Mouse (Mus musculus) lung, embryonic 15.5 days (tissue): ENCODE data around the gene Ccdc59. TPM values are rescaled to one million over a fixed set of nuclear protein-coding genes. Genes with fewer than 3 reads are reported as not detected.

ENCODE experiments used
- ATAC-seq: fragments of 200-750 bp; cut with Nextera tagmentation; 2 replicates; pipeline ENCODE4 v1.8.0; 2017; ENCODE audit warnings: moderate number of reproducible peaks, borderline replicate concordance; ENCODE audit not compliant: low FRiP score, low TSS enrichment; ENCODE audit errors: extremely low read depth
- H3K27ac ChIP-seq: fragments of 300-500 bp; sonication (generic); 2 replicates; pipeline ENCODE4 v1.5.1; 2015; ENCODE audit warnings: moderate library complexity, mild to moderate bottlenecking, inconsistent platforms
- H3K27me3 ChIP-seq: fragments of 300-500 bp; sonication (generic); 2 replicates; pipeline ENCODE4 v1.6.1; 2015; ENCODE audit warnings: inconsistent platforms
- H3K36me3 ChIP-seq: fragments of 300-500 bp; sonication (generic); 2 replicates; pipeline ENCODE4 v1.6.1; 2015; ENCODE audit warnings: inconsistent platforms
- H3K4me1 ChIP-seq: fragments of 300-500 bp; sonication (generic); 2 replicates; pipeline ENCODE4 v1.6.1; 2015; ENCODE audit warnings: inconsistent platforms
- H3K4me2 ChIP-seq: fragments of 300-500 bp; sonication (generic); 2 replicates; pipeline ENCODE4 v1.6.1; 2015; ENCODE audit warnings: inconsistent platforms, mild to moderate bottlenecking, moderate library complexity
- H3K4me3 ChIP-seq: fragments of 300-500 bp; sonication (generic); 2 replicates; pipeline ENCODE4 v1.5.1; 2015; ENCODE audit warnings: mild to moderate bottlenecking, inconsistent platforms
- H3K9ac ChIP-seq: fragments of 300-500 bp; sonication (generic); 2 replicates; pipeline ENCODE4 v1.6.1; 2015; ENCODE audit warnings: inconsistent platforms
- H3K9me3 ChIP-seq: fragments of 300-500 bp; sonication (generic); 2 replicates; pipeline ENCODE4 v1.6.1; 2016; ENCODE audit warnings: inconsistent platforms
- WGBS: fragments of 180-500 bp; shearing (Covaris S2); methylation state at CpG from one replicate; pipeline ENCODE4 v1.1.7; 2015; 5-methylcytosine and 5-hydroxymethylcytosine counted together
- polyA plus RNA-seq: library from polyadenylated mRNA; unstranded; fragments of >200 nt; fragmentation: Nextera tagmentation; extraction: Ambion mirVana; gene quantifications from 2 replicates; pipeline ENCODE4 v1.2.1, GENCODE M21; 2015

Ccdc59 gene
- polyA plus RNA-seq = 54.1 and 60.2 TPM in 2 replicates

DNA sequence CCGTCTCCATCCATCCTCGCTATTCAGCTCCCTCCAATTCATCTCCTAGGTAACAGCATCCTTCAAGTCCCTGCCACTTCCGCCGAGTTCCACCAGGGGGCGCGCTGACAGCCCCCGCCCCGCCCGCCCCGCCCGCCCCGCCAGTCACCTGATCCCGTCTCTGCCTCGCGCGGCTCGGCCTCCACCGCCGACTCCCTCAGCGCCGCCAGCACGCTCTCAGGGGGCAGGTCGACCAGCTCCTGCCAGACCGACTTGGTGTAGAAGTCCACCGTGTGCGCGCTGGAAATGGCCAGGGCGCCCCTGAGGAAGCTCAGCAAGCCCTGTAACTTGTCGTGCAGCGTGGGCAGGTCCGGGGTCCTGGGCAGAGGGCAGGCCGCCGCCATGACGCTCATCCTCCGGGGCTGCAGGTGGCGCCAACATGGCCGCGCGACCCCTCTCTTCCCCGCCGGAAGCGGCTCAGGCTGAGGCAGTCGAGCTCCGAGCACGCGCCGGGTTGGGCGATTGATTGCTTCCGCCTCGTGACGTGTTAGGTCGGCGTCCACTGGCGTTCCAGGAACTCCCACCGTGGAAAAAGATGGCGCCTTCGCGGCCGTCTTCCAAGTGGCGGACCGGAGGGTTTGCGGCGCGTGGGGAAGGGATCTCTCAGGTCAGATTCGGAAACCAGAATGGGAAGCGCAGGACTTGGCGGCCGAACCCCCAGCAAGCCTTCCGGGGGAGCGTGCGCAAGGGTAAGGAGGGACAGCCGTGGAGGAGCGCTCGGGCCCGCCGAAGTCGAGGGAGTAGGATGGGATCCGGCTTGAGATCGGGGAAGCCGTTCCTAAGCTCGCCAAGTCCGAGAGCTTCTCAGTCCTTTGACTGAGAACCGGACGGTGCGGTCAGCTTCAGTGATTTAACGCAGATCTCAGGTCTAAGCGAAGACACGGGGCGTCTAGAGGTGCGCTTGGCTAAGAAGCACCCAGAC is at the start of gene Ccdc59, which contains the start of gene Mettl25:
Ccdc59 (plus strand) TSS at position 140 of the 961 bp plus-strand sequence.
Mettl25 (minus strand) TSS at position 453 of the 961 bp plus-strand sequence.
- peak; percentile 98 for ATAC-seq
- H3K4me3 ChIP-seq = peak within 1 kb of the TSS; percentile 91
- H3K27ac ChIP-seq = peak within 1 kb of the TSS; percentile 95
- H3K9me3 ChIP-seq = no peaks in the 10 kb centered on the region
- H3K27me3 ChIP-seq = no peaks in the 10 kb centered on the region
- WGBS = under 1% methylated on average over 87 of the region's 90 CpGs
- peaks cover 11% of the 10 kb centered on the region for H3K4me1 ChIP-seq
- peak within 1 kb of the TSS; percentile 63 for H3K4me2 ChIP-seq
- peak within 1 kb of the TSS; percentile 76 for H3K9ac ChIP-seq
- peaks cover 31% of the 10 kb centered on the region for H3K36me3 ChIP-seq

DNA sequence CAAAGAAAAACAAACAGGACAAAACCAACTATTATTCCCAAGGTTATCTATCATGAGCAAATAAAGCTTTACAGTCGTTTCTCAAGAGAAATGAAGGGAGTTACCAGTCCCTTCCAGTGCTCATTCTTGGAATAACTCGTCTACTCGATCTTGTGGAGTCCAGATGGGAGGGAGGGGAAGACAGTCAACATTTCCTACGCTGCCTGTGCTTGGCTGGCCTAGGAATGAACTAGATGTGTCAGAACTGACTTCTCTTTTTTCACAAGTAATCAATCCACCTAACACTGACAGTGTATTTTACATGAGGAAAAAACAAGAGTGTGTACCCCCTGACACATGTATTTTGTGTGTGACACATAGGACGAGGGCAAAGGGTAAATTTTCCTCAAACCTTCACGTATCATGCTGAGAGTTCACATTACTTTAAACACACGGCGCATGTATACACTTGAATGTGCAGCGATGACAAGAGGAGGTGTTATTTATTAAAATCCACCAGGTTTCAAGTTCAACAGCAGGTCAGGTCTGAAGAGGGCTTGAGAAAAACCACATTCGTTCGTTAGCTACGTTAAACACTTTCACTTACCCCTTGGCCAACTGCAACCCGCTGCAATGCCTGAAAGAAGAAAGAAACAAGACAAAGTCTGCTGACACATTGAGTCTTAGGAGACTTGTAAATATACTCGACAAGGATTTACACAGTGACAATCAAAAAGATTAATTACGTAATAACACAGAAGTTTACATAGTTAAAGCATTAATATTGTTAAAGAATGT is 46.9 kb upstream of the Ccdc59 start:
- Histone ChIP-seq H3K36me3 (no peaks in the 10 kb centered on the region), H3K4me2 (peak overlapping the region; percentile 24; the same call in 1 of the 2 replicates), H3K4me1 (peaks cover 4% of the 10 kb centered on the region; the same call in 1 of the 2 replicates), H3K27ac (peak overlapping the region; percentile 39; the same call in 1 of the 2 replicates), H3K27me3 (peaks cover 8% of the 10 kb centered on the region), H3K9ac (no peak overlapping the region), H3K4me3 (no peak overlapping the region), H3K9me3 (no peaks in the 10 kb centered on the region)
- peak; percentile 69; the same call in 1 of the 2 replicates for ATAC-seq
- WGBS = 18% methylated on average over 15 of the region's 15 CpGs

DNA sequence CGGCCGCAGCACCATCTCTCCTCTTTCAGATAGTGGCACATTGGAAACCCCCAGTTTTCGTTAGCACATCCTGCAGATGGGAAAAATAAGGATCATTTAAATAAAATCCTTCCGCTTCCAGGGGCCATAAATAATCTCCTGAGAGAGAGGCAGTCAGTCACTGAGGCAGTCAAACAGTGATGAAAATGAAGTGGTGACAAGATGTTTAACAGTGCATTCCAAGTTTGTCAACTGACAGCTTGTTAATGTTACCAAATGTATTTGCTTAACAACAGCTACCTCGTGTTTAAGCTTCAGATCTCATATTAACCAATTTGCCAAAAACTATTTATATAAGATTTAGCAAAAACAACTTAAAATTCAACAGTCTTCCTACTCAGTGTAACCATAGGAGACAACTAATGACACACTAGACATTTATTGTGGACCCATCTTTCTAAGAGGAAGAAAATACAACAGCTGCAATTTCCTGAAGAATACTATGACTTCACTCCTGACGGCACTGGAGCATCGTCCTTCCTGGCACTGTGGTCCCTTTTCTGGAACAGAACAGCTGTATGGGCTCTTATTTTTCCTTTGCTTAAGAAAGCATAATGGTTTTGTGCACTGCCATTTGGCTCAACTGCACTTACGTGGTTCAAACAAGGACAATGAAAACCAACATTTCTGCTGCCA is 43.5 kb upstream of the Ccdc59 start:
- H3K4me1 ChIP-seq = peaks cover 4% of the 10 kb centered on the region; the same call in 1 of the 2 replicates
- no peaks in the 10 kb centered on the region for H3K9me3 ChIP-seq
- H3K4me2 ChIP-seq = no peak overlapping the region
- WGBS = 34% methylated on average over 8 of the region's 8 CpGs
- peaks cover 15% of the 10 kb centered on the region; the same call in 1 of the 2 replicates for H3K27me3 ChIP-seq
- no peak overlapping the region for H3K9ac ChIP-seq
- no peaks in the 10 kb centered on the region for H3K36me3 ChIP-seq
- no peak overlapping the region for H3K27ac ChIP-seq
- H3K4me3 ChIP-seq = no peak overlapping the region
- ATAC-seq = peak; percentile 74

DNA sequence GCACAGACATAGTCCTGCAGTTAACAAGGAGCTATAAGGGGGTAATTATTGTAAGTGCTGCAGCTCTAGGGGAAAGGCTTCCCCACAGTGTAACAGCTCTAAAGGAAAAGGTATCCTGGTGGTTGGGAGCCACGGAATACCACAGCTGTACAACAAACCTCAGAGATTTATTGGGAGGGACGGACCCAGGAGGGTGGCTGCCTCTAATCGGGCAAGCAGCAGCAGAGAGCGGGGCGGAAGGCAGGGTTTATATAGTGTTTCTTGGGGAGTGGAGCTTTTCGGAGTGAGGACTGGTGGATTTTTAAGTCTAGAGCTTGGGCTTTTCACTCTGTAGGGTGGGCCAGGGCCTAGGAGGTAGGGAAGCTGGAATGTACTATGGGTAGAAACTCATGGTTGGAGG is 39.7 kb upstream of the Ccdc59 start:
- H3K4me1 ChIP-seq = peaks cover 4% of the 10 kb centered on the region; the same call in 1 of the 2 replicates
- H3K27me3 ChIP-seq = peaks cover 27% of the 10 kb centered on the region; the same call in 1 of the 2 replicates
- H3K4me3 ChIP-seq = no peak overlapping the region
- no peak overlapping the region for H3K27ac ChIP-seq
- WGBS = 78% methylated on average over 6 of the region's 6 CpGs
- no peak overlapping the region for H3K4me2 ChIP-seq
- no peak overlapping the region for H3K9ac ChIP-seq
- no peak for ATAC-seq
- H3K9me3 ChIP-seq = no peaks in the 10 kb centered on the region
- no peaks in the 10 kb centered on the region for H3K36me3 ChIP-seq

DNA sequence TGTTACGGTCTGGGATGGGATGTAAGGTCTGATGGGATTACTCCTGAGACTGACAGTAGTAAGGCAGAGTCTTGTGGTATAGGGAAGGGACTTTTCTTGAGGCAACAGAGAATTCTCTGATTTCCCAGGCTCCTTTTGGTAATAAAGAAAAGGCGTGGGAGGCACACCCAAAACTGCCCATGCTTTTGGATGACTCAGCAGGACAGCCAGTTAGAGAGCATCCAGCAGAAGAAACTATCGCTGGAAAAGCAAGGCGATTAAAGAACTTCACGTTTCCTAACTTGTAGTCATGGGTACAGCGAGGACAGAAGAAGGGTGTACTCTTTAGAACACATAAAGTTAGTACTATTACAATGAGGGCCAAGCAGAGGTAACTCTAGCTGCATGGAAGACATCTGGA is 38.7 kb upstream of the Ccdc59 start:
- Histone ChIP-seq H3K27ac (no peak overlapping the region), H3K36me3 (no peaks in the 10 kb centered on the region), H3K9ac (no peak overlapping the region), H3K4me2 (no peak overlapping the region), H3K4me3 (no peak overlapping the region), H3K9me3 (no peaks in the 10 kb centered on the region), H3K4me1 (peaks cover 8% of the 10 kb centered on the region; the same call in 1 of the 2 replicates), H3K27me3 (peaks cover 27% of the 10 kb centered on the region; the same call in 1 of the 2 replicates)
- 96% methylated on average over 6 of the region's 6 CpGs for WGBS
- ATAC-seq = no peak

DNA sequence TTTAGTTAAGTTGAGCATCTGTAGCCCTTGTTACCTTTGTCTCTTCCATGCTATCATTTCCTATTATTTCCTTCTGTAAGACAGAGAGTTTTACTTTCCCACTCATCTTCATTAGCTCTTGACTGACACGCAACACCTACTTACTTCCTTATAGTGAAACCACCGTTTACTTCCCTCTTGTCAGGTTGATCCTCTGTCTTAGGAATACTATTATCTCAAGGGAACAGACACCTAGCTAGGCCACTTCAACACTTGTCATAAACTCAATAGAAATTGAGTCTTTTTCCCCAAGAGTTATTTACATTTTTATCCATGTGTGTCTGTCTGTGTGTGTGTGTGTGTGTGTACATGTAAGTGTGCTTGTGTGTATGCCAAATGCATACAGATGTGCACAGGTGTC is 37.4 kb upstream of the Ccdc59 start:
- Histone ChIP-seq H3K4me2 (no peak overlapping the region), H3K9me3 (no peaks in the 10 kb centered on the region), H3K4me3 (no peak overlapping the region), H3K27me3 (peaks cover 27% of the 10 kb centered on the region; the same call in 1 of the 2 replicates), H3K27ac (no peak overlapping the region), H3K9ac (no peak overlapping the region), H3K4me1 (peaks cover 5% of the 10 kb centered on the region; the same call in 1 of the 2 replicates), H3K36me3 (no peaks in the 10 kb centered on the region)
- WGBS = 81% methylated on average over 2 of the region's 2 CpGs
- no peak for ATAC-seq

DNA sequence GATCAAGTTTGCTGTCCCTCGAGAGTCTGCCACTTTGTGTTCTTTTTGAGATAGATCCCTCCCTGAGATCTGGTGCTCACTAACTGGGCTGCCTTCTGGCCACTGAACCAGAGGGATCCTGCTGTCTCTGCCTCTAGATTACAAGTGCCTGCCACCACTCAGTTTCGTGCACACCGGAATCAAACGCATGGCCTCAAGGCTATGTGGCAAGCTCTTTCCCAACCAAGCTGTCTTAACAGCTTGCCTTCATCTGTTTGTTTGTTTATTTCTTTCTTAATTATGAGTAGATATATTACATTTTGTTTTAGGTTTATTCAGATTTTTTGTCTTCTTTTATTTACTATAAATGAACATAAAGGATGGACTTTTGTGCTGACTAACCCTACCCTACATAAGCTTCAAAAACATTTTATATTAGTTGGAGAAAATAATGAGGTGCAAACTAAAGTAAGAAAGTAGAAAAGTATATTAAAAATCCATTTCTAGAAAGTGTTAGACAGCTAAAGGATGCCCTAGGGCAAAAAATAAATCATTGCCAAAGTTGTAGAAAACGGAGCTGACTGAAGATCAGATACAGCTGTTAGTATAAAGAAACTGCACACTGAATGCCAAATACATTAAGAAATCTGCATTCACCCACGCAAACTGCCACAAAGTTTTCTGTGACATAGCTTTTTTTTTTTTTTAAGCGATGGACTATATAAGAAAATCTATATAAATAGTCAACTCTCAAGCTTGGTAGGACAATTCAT is 34.4 kb upstream of the Ccdc59 start:
- ATAC-seq = peak; percentile 90

DNA sequence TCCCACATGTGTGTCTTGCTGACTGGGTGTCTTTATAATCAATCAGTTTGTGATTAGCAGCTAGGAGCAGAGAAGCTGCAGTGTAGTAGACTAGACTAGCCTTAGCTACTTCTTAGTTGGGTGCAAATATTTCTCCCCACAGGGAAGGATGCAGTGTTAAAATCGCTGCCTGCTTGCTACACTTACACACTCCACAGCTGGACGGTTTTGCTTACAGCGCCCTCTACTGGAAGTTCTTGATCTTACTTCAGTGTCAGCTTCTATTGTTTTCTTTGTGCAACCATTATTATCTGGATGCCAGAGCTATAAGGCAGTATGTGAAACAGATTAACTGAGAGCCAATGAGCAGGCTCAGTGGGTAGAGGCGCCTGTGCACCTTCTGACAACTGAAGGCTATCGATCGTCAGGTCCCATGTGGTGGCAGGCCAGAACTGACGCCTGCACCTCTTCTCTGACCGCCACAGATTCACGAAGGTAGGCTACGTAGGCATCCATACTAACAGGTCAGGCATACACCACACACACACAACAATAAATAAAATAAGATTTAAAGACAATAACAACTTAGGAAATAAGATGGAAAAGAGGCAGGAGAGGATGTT is 6.1 kb upstream of the Ccdc59 start:
- peak; percentile 39; the same call in 1 of the 2 replicates for ATAC-seq
- no peaks in the 10 kb centered on the region for H3K27me3 ChIP-seq
- H3K9ac ChIP-seq = no peak overlapping the region
- no peak overlapping the region for H3K27ac ChIP-seq
- no peaks in the 10 kb centered on the region for H3K36me3 ChIP-seq
- no peaks in the 10 kb centered on the region for H3K9me3 ChIP-seq
- 60% methylated on average over 10 of the region's 10 CpGs for WGBS
- no peak overlapping the region for H3K4me2 ChIP-seq
- no peaks in the 10 kb centered on the region for H3K4me1 ChIP-seq
- H3K4me3 ChIP-seq = no peak overlapping the region

More for the DNA sequence above, 34.4 kb upstream of the Ccdc59 start:
- H3K27me3 ChIP-seq = peaks cover 17% of the 10 kb centered on the region; the same call in 1 of the 2 replicates
- no peak overlapping the region for H3K9ac ChIP-seq
- no peaks in the 10 kb centered on the region for H3K9me3 ChIP-seq
- 46% methylated on average over 7 of the region's 7 CpGs for WGBS
- H3K4me3 ChIP-seq = no peak overlapping the region
- H3K4me2 ChIP-seq = no peak overlapping the region
- no peak overlapping the region for H3K27ac ChIP-seq
- H3K36me3 ChIP-seq = no peaks in the 10 kb centered on the region
- H3K4me1 ChIP-seq = 0 out of 2 replicates have a peak, but pooled peaks cover 4% of the 10 kb centered on the region

DNA sequence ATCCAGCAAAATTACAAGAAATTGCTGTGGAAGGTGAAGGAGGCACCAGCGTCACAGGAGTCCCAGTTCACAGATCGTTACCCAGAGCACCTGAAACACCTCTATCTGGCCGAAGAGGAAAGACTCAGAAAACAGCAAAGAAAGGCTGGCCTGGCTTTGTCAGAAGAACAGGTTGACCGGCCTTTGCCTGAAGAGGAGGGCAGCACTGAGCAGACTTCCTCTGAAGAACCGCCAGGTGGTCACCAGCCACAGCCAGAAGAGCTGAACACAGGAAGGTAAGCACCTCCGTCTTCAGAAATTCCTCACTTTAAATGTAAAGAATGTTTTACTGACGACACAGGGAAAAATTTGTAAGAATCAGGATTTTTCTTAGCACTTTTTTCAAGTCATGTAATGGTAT is 1.7 kb downstream of the Ccdc59 start:
- Histone ChIP-seq H3K4me1 (peaks cover 11% of the 10 kb centered on the region), H3K4me3 (peak overlapping the region; percentile 91; the same call in 1 of the 2 replicates), H3K36me3 (peaks cover 42% of the 10 kb centered on the region), H3K27ac (no peak overlapping the region), H3K9me3 (no peaks in the 10 kb centered on the region), H3K9ac (no peak overlapping the region), H3K27me3 (no peaks in the 10 kb centered on the region), H3K4me2 (peak overlapping the region; percentile 63; the same call in 1 of the 2 replicates)
- 71% methylated on average over 7 of the region's 7 CpGs for WGBS
- ATAC-seq = no peak

DNA sequence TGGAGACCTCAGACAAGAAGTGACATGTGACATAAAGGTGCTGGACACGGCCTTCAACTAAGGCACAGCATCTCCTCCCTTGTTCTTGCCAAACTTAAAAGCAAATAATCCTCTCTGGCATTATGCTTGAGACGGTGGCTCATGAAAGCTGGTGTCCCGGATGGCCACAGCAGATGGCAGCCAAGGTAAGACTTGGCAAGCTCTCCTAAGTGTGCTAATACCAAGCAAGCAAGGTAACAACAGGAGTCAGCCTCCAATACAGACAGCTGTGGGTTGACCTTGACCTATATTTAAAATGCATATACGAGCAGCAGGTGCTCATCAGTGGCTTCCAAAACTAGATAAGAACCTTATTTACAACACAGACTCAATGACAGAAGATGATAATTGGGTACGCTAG is 9.4 kb downstream of the Ccdc59 start:
- no peak overlapping the region for H3K4me3 ChIP-seq
- no peak for ATAC-seq
- no peak overlapping the region for H3K4me2 ChIP-seq
- H3K9ac ChIP-seq = no peak overlapping the region
- no peaks in the 10 kb centered on the region for H3K9me3 ChIP-seq
- H3K27ac ChIP-seq = no peak overlapping the region
- 89% methylated on average over 5 of the region's 5 CpGs for WGBS
- peaks cover 44% of the 10 kb centered on the region for H3K36me3 ChIP-seq
- no peaks in the 10 kb centered on the region for H3K4me1 ChIP-seq
- H3K27me3 ChIP-seq = no peaks in the 10 kb centered on the region
